Mouse (Mus musculus) G1E (cell line): ENCODE data around the gene Vamp8.

Experiments
- CTCF ChIP-seq: IDR thresholded peaks from 2 replicates; pipeline ENCODE4 v1.5.1; 2012; ENCODE audit warnings: low read depth, low read length, inconsistent platforms, mixed read lengths
- GATA1 ChIP-seq: IDR thresholded peaks from 2 replicates; pipeline ENCODE4 v1.6.1; 2012; ENCODE audit warnings: borderline replicate concordance, low read length, inconsistent platforms, mixed read lengths

- TF ChIP-seq CTCF (no peak), GATA1 (no peak)
These were observed 40.3 kb downstream of the Vamp8 start for GRCm38 (mm10) chr6:72350214-72350613.
